Mouse (Mus musculus) cortical plate, adult 2 months (tissue): Measurements from ENCODE around the gene Dgki. TPM values are rescaled to one million over a fixed set of nuclear protein-coding genes. Genes with fewer than 3 reads are reported as not detected.

Experiments
- H3K27ac ChIP-seq: fragments of 200-500 bp; 2 replicates; pipeline ENCODE4 v1.5.1; 2012; ENCODE audit warnings: low read length, control low read depth, inconsistent platforms; ENCODE audit not compliant: insufficient read depth
- H3K4me1 ChIP-seq: fragments of 200-500 bp; 2 replicates; pipeline ENCODE4 v1.6.1; 2011; ENCODE audit warnings: low read length; ENCODE audit not compliant: control insufficient read depth, insufficient read depth
- H3K4me3 ChIP-seq: fragments of 200-500 bp; 2 replicates; pipeline ENCODE4 v1.5.1; 2011; ENCODE audit warnings: mild to moderate bottlenecking, low read length, control low read depth; ENCODE audit not compliant: insufficient read depth
- CTCF ChIP-seq: fragments of 200-500 bp; IDR thresholded peaks from 2 replicates; pipeline ENCODE4 v1.5.1; 2011; ENCODE audit warnings: mild to moderate bottlenecking, control low read depth, low read length; ENCODE audit not compliant: insufficient read depth; ENCODE audit errors: extremely low read depth
- POLR2A ChIP-seq: fragments of 200-500 bp; IDR thresholded peaks from 2 replicates; pipeline ENCODE4 v1.6.1; 2011; ENCODE audit warnings: mild to moderate bottlenecking, low read length, control low read depth; ENCODE audit not compliant: insufficient read depth; ENCODE audit errors: extremely low read depth
- polyA plus RNA-seq: library from polyadenylated mRNA; depleted of rRNA; stranded (reverse); fragments of >200 nt; gene quantifications from 2 replicates; pipeline ENCODE4 v1.2.3, GENCODE M21; 2012

Gene Dgki
- polyA plus RNA-seq, 1 experiment: 12.9 TPM

- TF ChIP-seq CTCF: no peak; the same call in 1 of the 2 replicates
- no peak for TF ChIP-seq POLR2A
- Histone ChIP-seq H3K4me1 (peaks cover 3% of the 10 kb centered on the region; the same call in 1 of the 2 replicates), H3K27ac (no peak overlapping the region), H3K4me3 (no peak overlapping the region)
Observed at GRCm38 (mm10) chr6:37011597-37011996, 288.4 kb downstream of the Dgki start.

- Histone ChIP-seq H3K27ac (no peak overlapping the region), H3K4me1 (no peaks in the 10 kb centered on the region), H3K4me3 (no peak overlapping the region)
- TF ChIP-seq CTCF: no peak
- no peak for TF ChIP-seq POLR2A
Observed at GRCm38 (mm10) chr6:37007573-37007972, 292.4 kb downstream of the Dgki start.

GRCm38 (mm10) chr6:37004914-37005313 is 295.1 kb downstream of the Dgki start:
- TF ChIP-seq POLR2A (no peak), CTCF (no peak)
- Histone ChIP-seq H3K4me3 (no peak overlapping the region), H3K27ac (no peak overlapping the region), H3K4me1 (no peaks in the 10 kb centered on the region)

- no peaks in the 10 kb centered on the region for H3K4me1 ChIP-seq
- TF ChIP-seq CTCF: no peak
- no peak for TF ChIP-seq POLR2A
- no peak overlapping the region for H3K4me3 ChIP-seq
- no peak overlapping the region for H3K27ac ChIP-seq
Observed at GRCm38 (mm10) chr6:37003235-37003634, 296.7 kb downstream of the Dgki start.

- H3K4me3 ChIP-seq: no peak overlapping the region
- TF ChIP-seq CTCF (no peak), POLR2A (no peak)
- no peak overlapping the region for H3K27ac ChIP-seq
Observed at GRCm38 (mm10) chr6:36998942-36999341, 301.0 kb downstream of the Dgki start.

GRCm38 (mm10) chr6:36994329-36994728 is 305.7 kb downstream of the Dgki start:
- no peak overlapping the region for H3K4me3 ChIP-seq
- no peaks in the 10 kb centered on the region; the same call in 1 of the 2 replicates for H3K4me1 ChIP-seq
- no peak for TF ChIP-seq POLR2A
- TF ChIP-seq CTCF: no peak
- no peak overlapping the region for H3K27ac ChIP-seq

More at GRCm38 (mm10) chr6:36998942-36999341, 301.0 kb downstream of the Dgki start:
- no peaks in the 10 kb centered on the region; the same call in 1 of the 2 replicates for H3K4me1 ChIP-seq

- Histone ChIP-seq H3K4me3 (no peak overlapping the region), H3K27ac (no peak overlapping the region), H3K4me1 (no peaks in the 10 kb centered on the region; the same call in 1 of the 2 replicates)
- TF ChIP-seq CTCF (no peak), POLR2A (no peak)
Observed at GRCm38 (mm10) chr6:36990186-36990585, 309.8 kb downstream of the Dgki start.

- H3K4me1 ChIP-seq: no peaks in the 10 kb centered on the region
- TF ChIP-seq CTCF (no peak), POLR2A (no peak)
- H3K27ac ChIP-seq: peak overlapping the region; percentile 48; the same call in 1 of the 2 replicates
- H3K4me3 ChIP-seq: no peak overlapping the region
Observed at GRCm38 (mm10) chr6:36988800-36989199, 311.2 kb downstream of the Dgki start.

GRCm38 (mm10) chr6:36981646-36982045 is 318.3 kb downstream of the Dgki start:
- Histone ChIP-seq H3K4me1 (peaks cover 4% of the 10 kb centered on the region; the same call in 1 of the 2 replicates), H3K4me3 (no peak overlapping the region), H3K27ac (no peak overlapping the region)
- TF ChIP-seq CTCF: no peak
- no peak for TF ChIP-seq POLR2A

- no peak for TF ChIP-seq CTCF
- peaks cover 4% of the 10 kb centered on the region; the same call in 1 of the 2 replicates for H3K4me1 ChIP-seq
- no peak overlapping the region for H3K27ac ChIP-seq
- no peak overlapping the region for H3K4me3 ChIP-seq
Observed at GRCm38 (mm10) chr6:36980475-36980874, 319.5 kb downstream of the Dgki start.
